Mouse (Mus musculus) intestine, postnatal 0 days (tissue): ENCODE results near the gene Six5. TPM values are rescaled to one million over a fixed set of nuclear protein-coding genes. Genes with fewer than 3 reads are reported as not detected.
A peak's percentile ranks its signal among the peaks of the same experiment; 100 is the strongest.

Source experiments
- ATAC-seq: fragments of 200-750 bp; cut with Nextera tagmentation; 2 replicates; pipeline ENCODE4 v1.8.0; 2017; ENCODE audit warnings: mild to moderate bottlenecking, moderate TSS enrichment, moderate library complexity
- H3K27ac ChIP-seq: fragments of 300-500 bp; sonication (generic); 2 replicates; pipeline ENCODE4 v1.5.1; 2014; ENCODE audit warnings: mild to moderate bottlenecking, low read depth, low read length, moderate library complexity
- H3K27me3 ChIP-seq: fragments of 300-500 bp; sonication (generic); replicated peaks from 2 replicates; pipeline ENCODE4 v1.6.1; 2014; ENCODE audit warnings: low read length, mixed read lengths; ENCODE audit not compliant: control insufficient read depth, insufficient read depth
- H3K36me3 ChIP-seq: fragments of 300-500 bp; sonication (generic); 2 replicates; pipeline ENCODE4 v1.6.1; 2014; ENCODE audit warnings: mild to moderate bottlenecking, moderate library complexity; ENCODE audit not compliant: control insufficient read depth, insufficient read depth
- H3K4me1 ChIP-seq: fragments of 300-500 bp; sonication (generic); replicated peaks from 2 replicates; pipeline ENCODE4 v1.6.1; 2014; ENCODE audit warnings: antibody characterized with exemption, low read length, mixed read lengths; ENCODE audit not compliant: control insufficient read depth, insufficient read depth
- H3K4me2 ChIP-seq: fragments of 300-500 bp; sonication (generic); replicated peaks from 2 replicates; pipeline ENCODE4 v1.6.1; 2014; ENCODE audit warnings: low read depth, mild to moderate bottlenecking, moderate library complexity
- H3K4me3 ChIP-seq: fragments of 300-500 bp; sonication (generic); 2 replicates; pipeline ENCODE4 v1.5.1; 2014; ENCODE audit warnings: low read depth, low read length
- H3K9ac ChIP-seq: fragments of 300-500 bp; sonication (generic); 2 replicates; pipeline ENCODE4 v1.6.1; 2014; ENCODE audit warnings: mild to moderate bottlenecking, low read depth, low read length
- H3K9me3 ChIP-seq: fragments of 300-500 bp; sonication (generic); 2 replicates; pipeline ENCODE4 v1.6.1; 2016; ENCODE audit warnings: mixed run types; ENCODE audit not compliant: control insufficient read depth
- CTCF ChIP-seq: sonication (generic); IDR thresholded peaks from 2 replicates; pipeline ENCODE4 v1.5.1; 2016; ENCODE audit warnings: low read depth, mild to moderate bottlenecking, control low read depth, antibody characterized with exemption, moderate library complexity
- WGBS: fragments of 180-500 bp; shearing (Covaris S2); extraction: QIAGEN DNeasy Blood & Tissue Kit; methylation state at CpG from one replicate; pipeline ENCODE4 v1.1.7; 2014; 5-methylcytosine and 5-hydroxymethylcytosine counted together
- polyA plus RNA-seq: library from polyadenylated mRNA; unstranded; fragments of >200 nt; fragmentation: Nextera tagmentation; extraction: Ambion mirVana; gene quantifications from 2 replicates; pipeline ENCODE4 v1.2.1, GENCODE M21; 2015

The Six5 gene
- polyA plus RNA-seq, 1 experiment from 2014 or later, result 5.1 TPM

DNA sequence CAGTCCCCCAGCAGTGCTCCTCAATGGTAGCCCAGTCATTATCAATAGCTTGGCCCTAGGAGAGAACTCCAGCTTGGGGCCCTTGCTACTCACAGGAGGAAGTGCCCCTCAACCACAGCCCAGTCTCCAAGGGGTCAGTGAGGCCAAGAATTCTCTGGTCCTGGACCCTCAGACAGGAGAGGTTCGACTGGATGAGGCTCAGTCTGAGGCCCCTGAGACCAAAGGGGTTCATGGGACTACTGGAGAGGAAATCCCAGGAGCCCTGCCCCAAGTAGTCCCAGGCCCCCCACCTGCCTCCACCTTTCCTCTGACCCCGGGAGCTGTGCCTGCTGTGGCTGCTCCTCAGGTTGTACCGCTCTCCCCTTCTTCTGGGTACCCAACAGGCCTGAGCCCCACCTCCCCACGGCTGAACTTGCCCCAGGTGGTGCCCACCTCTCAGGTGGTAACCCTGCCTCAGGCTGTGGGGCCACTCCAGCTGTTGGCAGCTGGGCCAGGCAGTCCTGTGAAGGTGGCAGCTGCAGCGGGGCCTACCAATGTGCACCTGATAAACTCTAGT, 2.1 kb downstream of the Six5 start:
- Histone ChIP-seq H3K4me2 (peak overlapping the region; percentile 95), H3K9ac (no peak overlapping the region), H3K36me3 (peaks cover 5% of the 10 kb centered on the region; the same call in 1 of the 2 replicates), H3K9me3 (no peaks in the 10 kb centered on the region), H3K4me1 (peaks cover 6% of the 10 kb centered on the region), H3K27me3 (no peaks in the 10 kb centered on the region), H3K4me3 (peak overlapping the region; percentile 63), H3K27ac (no peak overlapping the region)
- 53% methylated on average over 5 of the region's 5 CpGs for WGBS
- no peak for TF ChIP-seq CTCF
- no peak for ATAC-seq

DNA sequence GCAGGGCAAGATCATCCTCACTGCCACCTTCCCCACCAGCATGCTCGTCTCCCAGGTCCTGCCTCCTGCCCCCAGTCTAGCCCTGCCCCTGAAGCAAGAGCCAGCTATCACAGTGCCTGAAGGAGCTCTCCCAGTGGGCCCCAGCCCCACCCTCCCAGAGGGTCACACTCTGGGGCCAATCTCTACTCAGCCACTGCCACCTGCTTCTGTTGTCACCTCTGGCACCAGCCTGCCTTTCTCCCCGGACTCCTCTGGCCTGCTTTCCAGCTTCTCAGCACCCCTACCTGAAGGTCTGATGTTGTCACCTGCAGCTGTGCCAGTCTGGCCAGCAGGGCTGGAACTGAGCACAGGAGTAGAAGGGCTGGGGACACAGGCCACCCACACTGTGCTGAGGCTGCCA, 2.8 kb downstream of the Six5 start:
- 32% methylated on average over 2 of the region's 2 CpGs for WGBS
- no peak overlapping the region for H3K27ac ChIP-seq
- no peaks in the 10 kb centered on the region for H3K36me3 ChIP-seq
- no peak for TF ChIP-seq CTCF
- no peak for ATAC-seq
- H3K4me1 ChIP-seq, result peaks cover 6% of the 10 kb centered on the region
- H3K4me3 ChIP-seq, result no peak overlapping the region
- H3K4me2 ChIP-seq, result 0 out of 2 replicates have a peak overlapping the region, but pooled peaks have one; percentile 9
- no peaks in the 10 kb centered on the region for H3K9me3 ChIP-seq
- no peak overlapping the region for H3K9ac ChIP-seq
- H3K27me3 ChIP-seq, result no peaks in the 10 kb centered on the region

DNA sequence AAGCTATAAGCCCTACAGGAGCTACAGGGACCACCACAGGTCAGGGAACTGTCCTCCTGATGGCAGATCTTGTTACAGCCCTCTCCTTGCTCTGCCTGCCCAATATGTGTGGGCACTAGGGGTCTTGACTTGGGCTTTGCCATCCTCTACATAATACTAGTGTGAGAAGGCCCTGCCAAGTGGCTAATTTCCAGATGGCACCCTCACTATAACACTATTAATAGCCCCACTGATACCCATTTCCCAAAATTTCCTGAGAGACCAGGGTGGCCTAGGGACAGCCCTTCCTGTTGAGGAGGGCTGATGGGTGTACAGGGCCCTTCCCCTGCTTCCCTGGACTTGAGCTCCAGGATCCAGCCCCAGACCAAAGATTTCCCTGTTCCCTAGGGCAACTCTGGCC, 3.5 kb downstream of the Six5 start:
- Histone ChIP-seq H3K9ac (no peak overlapping the region), H3K4me1 (peaks cover 6% of the 10 kb centered on the region), H3K27me3 (no peaks in the 10 kb centered on the region), H3K36me3 (no peaks in the 10 kb centered on the region), H3K9me3 (no peaks in the 10 kb centered on the region), H3K27ac (no peak overlapping the region), H3K4me2 (no peak overlapping the region), H3K4me3 (no peak overlapping the region)
- no peak for ATAC-seq
- no peak for TF ChIP-seq CTCF

DNA sequence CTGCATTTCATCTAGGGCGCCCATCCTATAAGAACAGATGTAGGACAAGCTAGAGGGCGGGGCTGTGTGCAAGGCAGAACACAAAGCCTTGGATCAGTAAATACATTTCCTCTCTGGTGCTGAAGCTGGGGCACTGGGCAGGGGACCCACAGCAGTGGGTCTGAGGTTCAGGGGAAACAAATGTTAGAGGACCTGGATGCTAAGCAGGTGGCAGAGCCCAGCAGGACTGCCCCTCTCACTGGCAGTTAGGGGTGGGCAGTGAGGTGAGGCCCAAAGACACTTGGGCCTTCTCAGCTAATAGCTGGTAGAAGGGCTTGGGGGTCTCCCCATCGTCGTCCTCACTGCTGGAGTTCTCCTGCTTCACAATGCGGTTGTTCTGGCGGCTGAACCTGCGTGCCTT, 4.4 kb downstream of the Six5 start:
- 0 out of 2 replicates have a peak, but pooled peaks cover 6% of the 10 kb centered on the region for H3K4me1 ChIP-seq
- no peaks in the 10 kb centered on the region for H3K36me3 ChIP-seq
- no peak overlapping the region for H3K27ac ChIP-seq
- H3K9ac ChIP-seq, result no peak overlapping the region
- H3K4me3 ChIP-seq, result no peak overlapping the region
- no peak for ATAC-seq
- no peaks in the 10 kb centered on the region for H3K27me3 ChIP-seq
- H3K9me3 ChIP-seq, result no peaks in the 10 kb centered on the region
- H3K4me2 ChIP-seq, result no peak overlapping the region
- WGBS, result 84% methylated on average over 7 of the region's 7 CpGs
- no peak for TF ChIP-seq CTCF

DNA sequence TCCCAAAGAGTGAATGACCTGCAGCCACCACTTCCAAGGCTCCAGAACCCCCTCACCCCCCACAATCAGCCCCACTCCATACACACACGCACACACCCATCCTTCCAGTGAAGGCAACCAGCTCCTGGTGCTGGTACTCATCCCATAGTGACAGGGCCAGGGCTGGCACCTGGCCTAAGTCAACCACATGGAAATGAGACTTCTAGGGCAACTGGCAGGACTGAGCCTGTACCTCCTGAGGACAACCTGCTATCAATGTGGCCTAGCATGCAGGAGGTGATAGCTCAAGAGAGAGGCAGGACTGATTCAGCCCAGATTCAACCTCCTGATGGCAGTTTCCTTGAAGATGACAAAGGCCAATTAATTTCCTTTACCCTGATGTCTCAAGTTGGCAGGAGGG, 5.9 kb downstream of the Six5 start:
- ATAC-seq, result no peak
- WGBS, result 86% methylated on average over 1 of the region's 1 CpGs
- Histone ChIP-seq H3K27ac (no peak overlapping the region), H3K9me3 (no peaks in the 10 kb centered on the region), H3K9ac (no peak overlapping the region), H3K4me2 (no peak overlapping the region), H3K4me3 (no peak overlapping the region), H3K36me3 (no peaks in the 10 kb centered on the region), H3K4me1 (0 out of 2 replicates have a peak, but pooled peaks cover 6% of the 10 kb centered on the region), H3K27me3 (no peaks in the 10 kb centered on the region)
- no peak for TF ChIP-seq CTCF

DNA sequence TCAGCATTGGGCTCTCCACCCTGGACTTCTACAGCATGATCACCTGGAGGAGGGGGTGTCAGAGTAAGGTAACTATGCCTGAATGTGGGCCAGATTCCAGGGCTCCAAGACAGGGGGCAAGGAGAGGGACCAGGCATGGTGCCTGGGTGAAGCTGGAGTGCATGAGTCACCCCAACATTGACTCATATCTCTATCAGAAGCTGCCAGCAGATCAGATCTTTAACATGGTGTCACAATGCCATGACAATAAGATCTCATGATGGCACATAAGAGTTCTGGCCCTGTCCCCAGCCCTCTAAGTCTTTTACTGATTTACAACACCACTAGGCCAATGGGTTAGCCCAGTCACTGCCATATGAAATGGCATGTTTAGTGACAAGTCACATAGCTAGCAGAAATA, 9.3 kb downstream of the Six5 start:
- Histone ChIP-seq H3K9ac (no peak overlapping the region), H3K4me1 (no peaks in the 10 kb centered on the region), H3K27me3 (no peaks in the 10 kb centered on the region), H3K9me3 (no peaks in the 10 kb centered on the region), H3K36me3 (no peaks in the 10 kb centered on the region), H3K27ac (no peak overlapping the region), H3K4me2 (no peak overlapping the region), H3K4me3 (no peak overlapping the region)
- TF ChIP-seq CTCF, result no peak
- peak; percentile 34 for ATAC-seq

DNA sequence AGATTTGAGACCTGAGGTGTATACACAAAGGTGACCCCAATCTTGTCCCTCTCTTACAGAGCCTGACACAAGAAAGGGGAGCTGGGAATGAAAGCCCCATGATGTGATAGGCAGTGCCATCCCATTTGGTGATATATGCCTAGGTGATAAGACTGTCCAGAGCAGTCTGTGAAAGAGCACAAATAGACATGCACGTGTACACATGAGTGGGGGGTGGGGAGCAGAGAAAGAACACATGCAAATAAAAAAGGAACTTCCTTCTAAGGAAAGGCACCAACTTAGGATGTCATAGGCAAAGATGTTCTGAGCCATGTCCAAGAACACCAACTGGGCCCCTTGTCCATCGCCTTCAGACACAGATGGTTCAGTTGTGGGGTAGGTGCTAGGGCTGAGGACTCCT, 10.1 kb downstream of the Six5 start:
- no peak for TF ChIP-seq CTCF
- H3K9ac ChIP-seq, result no peak overlapping the region
- WGBS, result 66% methylated on average over 2 of the region's 2 CpGs

More for the DNA sequence above, 10.1 kb downstream of the Six5 start:
- Histone ChIP-seq H3K4me3 (no peak overlapping the region), H3K36me3 (no peaks in the 10 kb centered on the region), H3K4me1 (no peaks in the 10 kb centered on the region), H3K4me2 (no peak overlapping the region), H3K27ac (no peak overlapping the region), H3K27me3 (no peaks in the 10 kb centered on the region), H3K9me3 (no peaks in the 10 kb centered on the region)
- no peak for ATAC-seq
